Mouse (Mus musculus) testis, adult 2 months (tissue): ENCODE measurements around the gene Ushbp1.

Source experiments
- CTCF ChIP-seq: fragments of 200-500 bp; IDR thresholded peaks from 2 replicates; pipeline ENCODE4 v1.5.1; 2012; ENCODE audit warnings: low read depth, mild to moderate bottlenecking, inconsistent platforms, low read length, moderate library complexity; ENCODE audit not compliant: control insufficient read depth, insufficient read depth, insufficient replicate concordance
- POLR2A ChIP-seq: fragments of 200-500 bp; IDR thresholded peaks from 2 replicates; pipeline ENCODE4 v1.6.1; 2012; ENCODE audit warnings: low read depth, mild to moderate bottlenecking, inconsistent platforms, low read length, moderate library complexity; ENCODE audit not compliant: control insufficient read depth

DNA sequence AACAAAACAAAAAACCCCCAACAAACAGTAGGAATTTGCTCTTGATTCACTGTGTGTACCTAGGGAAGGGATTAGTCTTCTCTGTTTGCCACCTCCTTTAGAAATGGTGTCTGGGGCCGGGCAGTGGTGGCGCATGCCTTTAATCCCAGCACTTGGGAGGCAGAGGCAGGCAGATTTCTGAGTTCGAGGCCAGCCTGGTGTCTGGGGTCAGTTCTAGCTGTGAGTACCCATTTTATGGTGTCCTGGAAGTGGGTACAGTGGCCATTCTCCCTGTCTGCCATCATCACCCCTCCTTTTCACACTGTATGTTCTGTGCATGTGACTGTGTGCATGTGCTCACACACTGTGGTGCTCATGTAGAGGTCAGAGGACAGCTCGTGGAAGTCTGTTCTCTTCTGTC lies 12.6 kb upstream of the Ushbp1 start:
- no peak for TF ChIP-seq POLR2A
- no peak for TF ChIP-seq CTCF
